11 mouse cellular contexts compared by ENCODE assay signal in the genomic region with DNA sequence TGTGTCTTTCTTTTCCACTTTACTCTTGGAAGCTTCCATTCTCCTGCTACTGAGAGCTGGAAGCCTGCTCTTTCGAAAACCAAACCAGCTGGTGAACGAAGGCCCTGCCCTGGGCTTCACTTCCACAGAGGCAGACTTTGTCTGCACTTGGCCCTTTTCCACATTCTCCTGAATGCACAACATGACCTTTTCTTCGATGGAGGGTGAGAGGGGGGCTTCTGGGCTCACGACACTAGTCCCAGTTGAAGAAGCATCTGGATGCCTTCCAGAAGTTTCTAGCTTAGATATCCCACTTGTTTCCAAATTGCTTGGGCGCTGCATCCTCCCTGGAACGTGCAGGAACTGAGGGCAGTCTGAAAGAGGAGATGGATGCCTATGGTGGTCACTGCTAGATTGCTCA.
DNase-seq lines count a peak whose midpoint lies in the region; ATAC-seq and TF ChIP-seq lines count a peak whose summit lies in the region.
"Had no signal": no experiment of that assay in that cellular context is flagged by ENCODE, and none has a peak within 500 bp of the region (broad histone marks: within the 10 kb centered on the region; RNA-seq: fewer than 3 reads in every experiment).

No protein-coding gene starts in this region.

- H3K4me1 ChIP-seq in forebrain, embryonic 14.5 days (ENCODE audit: control insufficient read depth, insufficient read depth, low read length) = no peaks in the 10 kb centered on the region
- H3K4me1 ChIP-seq in forebrain, embryonic 10.5 days = no peaks in the 10 kb centered on the region
- no peaks in the 10 kb centered on the region for H3K4me1 ChIP-seq in limb, embryonic 14.5 days (ENCODE audit: control insufficient read depth, insufficient read depth, low read length)
- H3K4me1 ChIP-seq in limb, embryonic 10.5 days = no peaks in the 10 kb centered on the region
- H3K4me1 ChIP-seq: embryonic facial prominence, embryonic 15.5 days; limb, embryonic 12.5 days had no signal

- H3K4me2 ChIP-seq in forebrain, embryonic 14.5 days (ENCODE audit: low read length) = no peak overlapping the region
- H3K4me2 ChIP-seq in limb, embryonic 14.5 days (replicated peaks; ENCODE audit: low read depth, low read length, severe bottlenecking) = no peak overlapping the region
- H3K4me2 ChIP-seq: embryonic facial prominence, embryonic 15.5 days; limb, embryonic 12.5 days had no signal

- no peak for ATAC-seq in forebrain, embryonic 14.5 days
- ATAC-seq in limb, embryonic 14.5 days (ENCODE audit: low FRiP score, low read depth) = no peak
- ATAC-seq: Patski had no signal

- no peaks in the 10 kb centered on the region for H3K27me3 ChIP-seq in forebrain, embryonic 14.5 days (replicated peaks; ENCODE audit: control insufficient read depth, insufficient read depth, low read length)
- H3K27me3 ChIP-seq in forebrain, embryonic 10.5 days (ENCODE audit: poor library complexity, severe bottlenecking) = no peaks in the 10 kb centered on the region
- no peaks in the 10 kb centered on the region for H3K27me3 ChIP-seq in limb, embryonic 14.5 days (ENCODE audit: control insufficient read depth, insufficient read depth, low read length)
- no peaks in the 10 kb centered on the region for H3K27me3 ChIP-seq in limb, embryonic 10.5 days (ENCODE audit: low read depth, poor library complexity, severe bottlenecking)
- H3K27me3 ChIP-seq: embryonic facial prominence, embryonic 15.5 days; limb, embryonic 12.5 days; Patski had no signal

- peak; percentile 44 for DNase-seq in forebrain, embryonic 14.5 days (ENCODE audit: low spot score)
- no peak for DNase-seq in forebrain, embryonic 10.5 days (ENCODE audit: extremely low spot score, low spot score)
- peak; percentile 13 for DNase-seq in limb, embryonic 14.5 days (ENCODE audit: low spot score)
- no peak for DNase-seq in limb, embryonic 10.5 days (ENCODE audit: low spot score)
- peak in 1 of 2 experiments; percentile 69 for DNase-seq in layer of hippocampus, adult 2 months (ENCODE audit: low spot score in 2 of 2)
- peak; percentile 8 for DNase-seq in right cerebral cortex, postnatal 14 days
- DNase-seq in embryo, embryonic 10 days (ENCODE audit: low spot score) = no peak
- DNase-seq in thymus, postnatal 14 days = no peak

- no peak overlapping the region for H3K27ac ChIP-seq in forebrain, embryonic 14.5 days (ENCODE audit: low read depth, low read length)
- H3K27ac ChIP-seq in forebrain, embryonic 10.5 days = no peak overlapping the region
- no peak overlapping the region for H3K27ac ChIP-seq in limb, embryonic 14.5 days (replicated peaks; ENCODE audit: low read depth, low read length)
- H3K27ac ChIP-seq in limb, embryonic 10.5 days = no peak overlapping the region
- H3K27ac ChIP-seq in layer of hippocampus, adult 2 months = peak overlapping the region; percentile 78
- H3K27ac ChIP-seq: embryonic facial prominence, embryonic 15.5 days; limb, embryonic 12.5 days had no signal

- peaks cover 23% of the 10 kb centered on the region for H3K36me3 ChIP-seq in forebrain, embryonic 14.5 days (ENCODE audit: control insufficient read depth, insufficient read depth, low read length)
- no peaks in the 10 kb centered on the region; the same call in 1 of the 2 replicates for H3K36me3 ChIP-seq in forebrain, embryonic 10.5 days (replicated peaks)
- H3K36me3 ChIP-seq in limb, embryonic 14.5 days (ENCODE audit: control insufficient read depth, insufficient read depth, low read length) = 0 out of 2 replicates have a peak, but pooled peaks cover 9% of the 10 kb centered on the region
- H3K36me3 ChIP-seq in limb, embryonic 10.5 days = no peaks in the 10 kb centered on the region
- H3K36me3 ChIP-seq: embryonic facial prominence, embryonic 15.5 days had no signal

- 62% methylated on average over 6 of the region's 6 CpGs for WGBS in forebrain, embryonic 14.5 days
- 89% methylated on average over 6 of the region's 6 CpGs for WGBS in forebrain, embryonic 10.5 days
- 68% methylated on average over 6 of the region's 6 CpGs for WGBS in limb, embryonic 14.5 days
- WGBS in limb, embryonic 10.5 days = 90% methylated on average over 6 of the region's 6 CpGs

- no peaks in the 10 kb centered on the region for H3K9me3 ChIP-seq in forebrain, embryonic 14.5 days (replicated peaks; ENCODE audit: control insufficient read depth, low read length)
- H3K9me3 ChIP-seq in forebrain, embryonic 10.5 days = no peaks in the 10 kb centered on the region
- no peaks in the 10 kb centered on the region for H3K9me3 ChIP-seq in limb, embryonic 14.5 days (ENCODE audit: control insufficient read depth, low read length)
- H3K9me3 ChIP-seq in limb, embryonic 10.5 days (replicated peaks) = no peaks in the 10 kb centered on the region
- H3K9me3 ChIP-seq: embryonic facial prominence, embryonic 15.5 days; limb, embryonic 12.5 days had no signal

- no peak for TF ChIP-seq CTCF in layer of hippocampus, adult 2 months (conservative IDR thresholded peaks at IDR 0.05)

- H3K9ac ChIP-seq in forebrain, embryonic 14.5 days (ENCODE audit: low read length) = no peak overlapping the region
- no peak overlapping the region for H3K9ac ChIP-seq in limb, embryonic 14.5 days (ENCODE audit: low read depth, low read length, severe bottlenecking)
- H3K9ac ChIP-seq: embryonic facial prominence, embryonic 15.5 days; limb, embryonic 12.5 days had no signal

- no peak for TF ChIP-seq POLR2A in limb, embryonic 14.5 days (IDR thresholded peaks at IDR 0.05; ENCODE audit: borderline replicate concordance, extremely low read depth, insufficient read depth, insufficient read length)

- no peak overlapping the region for H3K4me3 ChIP-seq in forebrain, embryonic 14.5 days (ENCODE audit: low read depth, low read length)
- H3K4me3 ChIP-seq in forebrain, embryonic 10.5 days = no peak overlapping the region
- H3K4me3 ChIP-seq in limb, embryonic 14.5 days (replicated peaks; ENCODE audit: low read length) = no peak overlapping the region
- H3K4me3 ChIP-seq in limb, embryonic 10.5 days = no peak overlapping the region
- H3K4me3 ChIP-seq in layer of hippocampus, adult 2 months = no peak overlapping the region
- H3K4me3 ChIP-seq: embryonic facial prominence, embryonic 15.5 days; limb, embryonic 12.5 days had no signal

Comparison
In these comparisons a context has a peak if more than half of its experiments do, and no peak if none do; other contexts are left out.
1. DNase-seq: peak in forebrain, embryonic 14.5 days (single experiment), limb, embryonic 14.5 days (single experiment) and right cerebral cortex, postnatal 14 days (single experiment); none in forebrain, embryonic 10.5 days (single experiment), limb, embryonic 10.5 days (single experiment), embryo, embryonic 10 days (single experiment) and thymus, postnatal 14 days (single experiment).